Mouse (Mus musculus): ENCODE measurements around the gene Alg12.

The Alg12 gene

DNA sequence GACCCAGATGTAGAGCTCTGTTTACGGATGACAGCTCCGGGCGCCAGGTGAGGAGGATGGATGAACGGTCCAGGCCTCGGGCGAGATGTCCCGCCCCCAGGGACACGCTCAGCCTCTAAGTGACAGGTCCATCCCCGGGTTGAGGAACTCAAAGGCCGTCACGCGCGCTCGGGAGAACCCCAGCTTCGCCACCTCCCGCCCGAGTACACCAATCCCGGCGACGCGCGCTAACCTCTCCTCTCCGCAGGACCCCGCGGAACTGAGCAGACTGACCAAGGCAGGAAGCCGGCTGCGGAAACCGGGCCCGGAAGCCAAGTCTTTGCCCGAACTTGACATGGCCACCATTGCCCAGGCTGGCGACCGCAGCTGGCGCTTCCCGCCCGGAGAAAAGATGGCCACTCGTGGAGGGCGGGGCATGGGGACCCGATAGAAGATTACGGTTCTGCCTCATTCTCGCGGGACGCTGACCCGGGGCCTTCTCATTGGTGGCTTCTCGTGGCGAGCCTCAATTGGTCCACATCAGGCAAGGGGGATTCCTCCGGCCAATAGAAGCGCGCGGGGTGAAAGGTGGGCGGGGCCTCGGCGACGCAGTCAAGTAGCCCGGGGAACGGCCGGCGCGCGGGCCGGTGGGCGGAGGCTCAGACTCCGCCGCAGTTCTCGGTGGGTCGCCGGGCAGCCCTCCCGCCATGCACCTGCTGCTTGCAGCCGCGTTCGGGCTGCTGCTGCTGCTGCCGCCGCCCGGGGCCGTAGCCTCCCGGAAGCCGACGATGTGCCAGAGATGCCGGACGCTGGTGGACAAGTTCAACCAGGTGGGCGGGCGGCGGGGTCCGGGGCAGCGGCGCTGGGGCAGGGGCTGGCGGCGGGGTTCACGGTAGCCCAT lies at the start of gene Alg12, which contains the start of gene Creld2:
Gene Alg12 (minus strand): TSS at position 293 of the 880 bp plus-strand sequence.
Gene Creld2 (plus strand): TSS at position 621 of the 880 bp plus-strand sequence.
- peak; percentile 99 for DNase-seq (ENCODE audit: low read depth)

DNA sequence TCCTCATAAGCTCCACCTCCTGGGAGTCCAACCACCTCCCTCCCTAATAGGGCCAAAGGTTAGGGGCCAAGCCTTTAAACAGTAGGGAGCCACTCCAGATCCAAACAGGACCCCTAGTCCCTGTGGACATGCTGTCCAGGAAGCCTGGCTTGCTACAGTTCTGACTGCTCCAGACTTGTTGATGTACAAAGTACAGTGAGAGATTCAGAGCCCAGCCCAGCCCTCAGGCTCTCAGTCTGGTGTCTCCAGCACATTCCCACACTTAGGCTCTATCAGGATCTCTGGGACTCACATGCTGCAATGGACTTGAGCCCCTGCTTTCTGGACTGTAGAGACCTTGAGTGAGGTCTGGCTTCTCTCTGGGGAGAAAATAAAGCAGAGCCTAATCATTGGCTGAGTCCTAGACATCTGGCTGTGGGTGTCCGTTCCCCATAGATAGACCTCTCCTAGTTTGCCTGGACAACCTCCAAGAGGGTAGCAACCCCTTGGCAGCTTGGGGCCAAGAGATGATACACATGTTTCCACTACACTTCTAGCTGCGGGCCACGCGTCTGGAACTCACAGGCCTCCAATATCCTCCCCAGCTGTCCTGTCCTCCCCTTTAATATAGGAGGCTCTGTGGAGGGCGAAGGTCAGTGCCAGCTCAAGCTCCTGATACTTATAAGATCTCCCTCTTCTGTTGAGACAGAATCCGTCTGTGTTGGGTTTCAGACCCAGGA lies 49.1 kb upstream of the Alg12 start:
- no peak for DNase-seq (ENCODE audit: low read depth)

DNA sequence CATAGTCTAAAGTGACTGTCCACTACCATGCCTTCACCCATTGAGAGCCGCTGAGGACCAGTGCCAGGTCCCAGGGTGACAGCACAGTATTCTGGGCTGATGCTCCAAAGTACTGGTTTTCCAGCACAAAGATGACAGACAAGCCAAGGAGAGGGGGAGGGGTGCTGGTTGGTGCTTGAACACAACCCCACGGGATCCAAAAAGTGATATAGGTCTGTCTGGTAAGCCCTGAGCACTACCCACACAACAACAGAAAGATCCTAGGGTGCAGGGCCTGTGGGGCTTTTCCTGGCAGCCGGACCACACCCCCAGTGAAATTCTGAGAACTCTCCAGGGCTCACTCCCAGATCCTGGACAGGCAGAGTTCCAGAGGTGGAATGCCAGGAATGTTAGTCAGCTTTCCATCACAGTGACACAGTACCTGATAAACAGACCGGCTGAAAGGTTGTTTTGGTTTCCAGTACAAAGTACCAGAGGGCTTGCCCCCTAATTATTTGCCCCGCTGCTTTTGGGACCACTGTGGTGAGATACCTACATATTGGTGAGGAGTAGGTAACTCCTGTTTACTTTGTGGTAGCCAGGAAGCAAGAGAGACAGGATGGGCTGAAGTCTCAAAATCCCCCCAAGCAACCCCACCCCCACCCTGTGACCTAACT lies 48.4 kb upstream of the Alg12 start:
- DNase-seq (ENCODE audit: low read depth), result peak; percentile 42

DNA sequence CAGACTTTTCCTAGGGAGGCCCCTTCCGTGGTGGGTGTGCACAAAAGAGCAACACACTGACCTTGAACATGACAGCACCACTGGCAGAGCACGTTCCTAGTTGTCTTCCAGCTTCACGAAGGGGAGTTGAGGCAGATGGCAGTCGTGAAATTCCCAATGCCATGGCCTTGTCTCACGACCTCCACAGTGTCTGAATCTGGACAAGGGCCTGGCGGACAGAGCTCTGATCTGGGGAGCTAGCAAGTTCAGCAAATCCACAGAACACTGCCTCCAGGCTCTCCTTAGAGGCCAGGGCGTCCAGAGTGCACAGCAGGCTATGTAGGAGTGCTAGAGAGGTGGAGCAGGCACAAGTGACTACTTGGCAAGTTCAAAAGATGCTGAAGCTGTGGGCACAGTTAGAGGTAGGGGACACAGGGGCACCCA lies 47.8 kb upstream of the Alg12 start:
- no peak for DNase-seq (ENCODE audit: low read depth)

DNA sequence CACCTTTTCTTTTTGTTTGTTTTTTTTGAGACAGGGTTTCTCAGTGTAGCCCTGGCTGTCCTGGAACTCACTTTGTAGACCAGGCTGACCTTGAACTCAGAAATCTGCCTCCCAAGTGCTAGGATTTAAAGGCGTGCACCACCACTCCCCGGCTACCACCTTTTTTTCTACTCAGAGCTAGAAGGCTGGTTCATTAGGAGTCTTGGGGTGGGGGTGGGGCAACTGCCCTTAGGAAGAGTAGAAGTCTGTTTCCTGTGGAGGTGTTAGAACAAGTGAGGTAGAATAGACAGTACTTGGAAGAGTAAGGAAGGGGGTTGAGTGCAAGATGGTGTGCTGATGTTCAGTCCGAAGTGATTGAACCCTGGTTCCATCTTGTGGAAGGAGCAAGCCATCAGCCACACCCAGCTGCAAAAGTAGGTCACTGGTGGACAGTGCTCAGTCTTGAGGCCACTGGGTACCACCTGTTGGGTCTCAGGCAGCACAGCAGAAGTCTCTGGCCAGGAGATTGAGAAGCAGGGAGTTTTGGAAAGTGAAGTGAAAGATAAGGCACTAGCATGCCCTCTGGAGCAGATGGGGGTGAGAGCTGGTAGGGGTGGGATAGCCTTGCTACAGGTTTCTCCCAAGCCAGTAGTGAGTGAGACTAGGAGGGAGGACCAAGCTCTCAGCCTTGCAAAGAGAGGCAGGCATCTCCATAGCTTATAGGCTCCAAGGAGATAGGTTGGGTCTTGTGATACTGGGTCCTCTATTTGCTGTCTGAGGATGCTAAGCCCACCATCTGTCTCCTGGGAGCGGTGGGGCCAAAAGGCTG lies 47.0 kb upstream of the Alg12 start:
- no peak for DNase-seq (ENCODE audit: low read depth)

DNA sequence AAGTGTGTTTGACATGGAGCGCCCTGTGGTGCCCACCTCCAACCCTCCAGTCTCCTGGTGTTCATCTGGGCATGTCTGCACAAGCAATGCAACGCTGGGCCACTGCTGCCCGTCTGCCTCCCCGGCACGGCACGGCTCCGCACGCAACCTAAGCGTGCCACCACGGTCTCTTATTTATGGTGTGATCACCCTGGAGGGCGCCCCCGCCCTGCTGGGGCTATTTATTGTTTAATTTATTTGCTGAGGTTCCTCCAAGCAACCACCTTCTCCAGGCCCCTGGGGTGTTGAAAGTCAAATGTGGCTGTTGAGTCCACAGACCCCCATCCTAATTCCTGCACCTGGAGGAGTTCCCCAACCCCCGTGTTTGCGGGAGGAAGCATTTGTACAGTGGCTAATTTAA lies 45.9 kb upstream of the Alg12 start:
- no peak for DNase-seq (ENCODE audit: low read depth)

DNA sequence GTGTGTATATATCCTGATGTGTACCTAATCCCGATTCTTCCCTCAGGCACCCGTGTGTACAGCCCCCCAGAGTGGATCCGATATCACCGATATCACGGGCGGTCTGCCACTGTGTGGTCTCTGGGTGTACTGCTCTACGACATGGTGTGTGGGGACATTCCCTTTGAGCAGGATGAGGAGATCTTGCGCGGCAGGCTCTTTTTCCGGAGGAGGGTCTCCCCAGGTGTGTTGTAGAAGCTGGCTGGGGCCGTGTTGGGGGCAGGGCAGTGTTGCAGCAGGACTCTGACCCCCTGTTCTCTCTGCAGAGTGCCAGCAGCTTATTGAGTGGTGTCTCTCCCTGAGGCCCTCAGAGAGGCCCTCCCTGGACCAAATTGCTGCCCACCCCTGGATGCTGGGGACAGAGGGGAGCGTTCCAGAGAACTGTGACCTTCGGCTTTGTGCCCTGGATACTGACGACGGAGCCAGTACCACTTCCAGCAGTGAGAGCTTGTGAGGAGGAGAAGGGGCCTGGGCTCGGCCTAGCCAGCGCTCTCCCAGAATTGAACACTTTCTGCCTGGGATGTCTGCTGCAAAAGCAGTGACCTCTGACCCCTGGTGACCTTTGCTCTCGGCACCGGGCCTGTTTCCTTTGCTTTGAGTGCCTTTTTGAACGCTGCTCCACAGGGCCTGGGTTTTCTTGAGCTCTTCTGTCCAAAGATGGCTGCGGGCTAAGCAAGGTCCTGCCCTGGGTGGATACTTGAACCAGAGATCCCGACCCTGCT lies 45.3 kb upstream of the Alg12 start:
- DNase-seq (ENCODE audit: low read depth), result no peak

DNA sequence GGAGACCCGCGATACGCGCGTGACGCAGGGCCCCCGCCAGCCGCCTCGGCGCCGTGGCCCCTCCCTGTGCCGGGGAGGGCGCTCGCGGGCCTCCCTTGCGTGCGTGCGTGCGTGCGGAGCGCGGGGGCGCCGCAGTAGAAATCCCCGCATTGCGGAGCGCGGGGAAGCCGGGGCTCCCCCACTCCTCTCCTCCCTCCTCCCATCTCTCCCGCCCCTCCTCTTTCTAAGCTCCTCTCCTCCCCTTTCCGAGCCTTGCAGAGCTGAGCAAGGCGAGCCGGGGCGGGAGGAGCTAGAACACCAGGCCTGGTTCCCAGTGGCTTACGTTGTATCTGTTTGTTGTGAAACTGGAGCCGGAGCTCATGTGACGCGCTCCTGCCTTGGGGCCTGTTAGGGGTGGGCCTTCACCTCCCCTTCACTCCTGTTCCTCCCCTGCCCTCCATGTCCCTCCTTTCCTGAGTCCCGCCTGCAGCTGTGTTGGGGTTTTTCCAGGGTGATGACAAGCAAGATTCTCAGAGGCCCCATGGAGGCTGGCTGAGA lies 44.6 kb upstream of the Alg12 start:
- peak; percentile 92 for DNase-seq (ENCODE audit: low read depth)

DNA sequence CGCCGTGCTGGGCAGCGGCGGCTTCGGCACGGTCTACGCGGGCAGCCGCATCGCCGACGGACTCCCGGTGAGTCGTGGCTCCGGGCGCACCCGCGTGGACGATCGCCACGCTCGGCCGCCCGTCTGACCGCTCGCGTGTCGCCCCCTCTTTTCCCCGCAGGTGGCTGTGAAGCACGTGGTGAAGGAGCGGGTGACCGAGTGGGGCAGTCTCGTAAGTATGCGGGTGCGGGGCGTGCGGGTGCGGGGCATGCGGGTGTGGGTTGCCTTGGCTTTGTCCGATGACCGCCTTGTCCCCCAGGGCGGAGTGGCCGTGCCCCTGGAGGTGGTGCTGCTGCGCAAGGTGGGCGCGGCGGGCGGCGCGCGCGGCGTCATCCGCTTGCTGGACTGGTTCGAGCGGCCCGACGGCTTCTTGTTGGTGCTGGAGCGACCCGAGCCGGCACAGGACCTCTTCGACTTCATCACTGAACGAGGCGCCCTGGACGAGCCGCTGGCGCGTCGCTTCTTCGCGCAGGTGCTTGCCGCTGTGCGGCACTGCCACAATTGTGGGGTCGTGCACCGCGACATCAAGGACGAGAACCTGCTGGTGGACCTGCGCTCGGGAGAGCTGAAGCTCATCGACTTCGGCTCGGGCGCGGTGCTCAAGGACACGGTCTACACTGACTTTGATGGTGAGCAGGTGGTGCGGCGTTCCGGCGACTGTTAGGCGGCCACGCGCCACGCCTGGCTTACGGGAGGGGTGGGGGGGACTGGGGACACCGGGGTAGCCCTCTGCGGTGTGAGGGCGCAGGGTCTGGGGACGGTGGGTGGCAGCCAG lies 44.0 kb upstream of the Alg12 start:
- no peak for DNase-seq (ENCODE audit: low read depth)

DNA sequence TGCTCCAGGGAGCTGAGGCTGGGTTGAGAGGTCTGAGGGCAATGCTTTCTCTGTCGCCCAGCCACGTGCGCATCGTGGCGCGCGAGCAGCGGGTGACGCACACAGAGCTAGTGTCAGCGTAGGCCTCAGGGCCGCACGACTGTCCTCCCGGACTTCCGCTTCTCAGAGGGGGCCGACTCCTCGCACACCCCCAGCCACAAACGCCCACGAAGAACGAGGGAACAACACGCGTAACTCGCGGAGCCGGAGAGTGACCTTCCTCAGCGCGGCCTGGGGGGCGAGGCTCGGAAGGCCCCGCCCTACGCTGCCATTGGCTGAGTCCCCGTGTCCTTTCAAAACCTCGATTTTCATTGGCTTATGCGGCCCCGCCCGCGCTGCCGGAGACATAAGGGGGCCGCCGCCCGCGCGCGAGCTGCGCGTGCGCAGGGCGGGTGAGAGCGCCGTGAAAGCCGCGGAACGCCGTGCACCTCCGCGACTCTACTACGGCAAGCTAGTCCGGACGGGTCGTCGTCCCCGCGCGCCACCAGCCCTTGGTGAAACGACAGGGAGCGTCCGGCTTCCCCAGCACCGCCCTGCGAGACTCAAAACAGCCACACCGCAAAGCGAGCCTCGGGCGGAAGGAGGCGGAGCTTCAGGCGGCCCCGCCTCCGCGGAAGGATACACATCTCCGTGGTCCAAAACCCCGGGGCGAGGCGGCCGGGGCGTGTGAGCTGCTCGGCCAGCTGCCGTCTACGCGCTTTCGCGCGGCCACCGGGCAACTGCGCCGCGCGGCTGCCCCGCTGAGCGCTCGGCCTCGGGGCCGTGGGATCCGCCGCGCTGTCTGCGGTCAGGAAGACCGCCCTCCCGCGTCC lies 42.9 kb upstream of the Alg12 start, which contains the start of gene Pim3:
Gene Pim3 (plus strand): TSS at position 415 of the 851 bp plus-strand sequence.
- DNase-seq (ENCODE audit: low read depth), result peak; percentile 98

DNA sequence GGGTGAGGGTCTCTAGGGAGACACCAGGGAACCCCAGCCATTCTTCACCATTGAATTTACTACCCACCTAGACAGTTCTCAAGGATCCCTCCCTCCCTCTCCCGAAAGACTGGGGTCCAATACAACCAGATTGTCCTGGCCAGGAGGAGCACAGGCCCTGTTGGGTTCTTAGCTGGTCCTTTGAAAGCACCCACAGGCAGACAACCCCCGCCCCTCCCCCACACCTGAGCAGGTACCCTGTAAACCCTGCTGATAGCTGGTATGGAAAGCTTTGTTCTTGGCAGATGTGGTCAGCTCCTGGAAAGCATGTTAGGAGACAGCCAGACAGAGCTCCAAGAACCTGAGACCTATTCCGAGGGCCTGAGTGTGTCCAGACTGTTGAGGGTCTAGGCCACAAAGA lies 41.7 kb upstream of the Alg12 start:
- DNase-seq (ENCODE audit: low read depth), result no peak

DNA sequence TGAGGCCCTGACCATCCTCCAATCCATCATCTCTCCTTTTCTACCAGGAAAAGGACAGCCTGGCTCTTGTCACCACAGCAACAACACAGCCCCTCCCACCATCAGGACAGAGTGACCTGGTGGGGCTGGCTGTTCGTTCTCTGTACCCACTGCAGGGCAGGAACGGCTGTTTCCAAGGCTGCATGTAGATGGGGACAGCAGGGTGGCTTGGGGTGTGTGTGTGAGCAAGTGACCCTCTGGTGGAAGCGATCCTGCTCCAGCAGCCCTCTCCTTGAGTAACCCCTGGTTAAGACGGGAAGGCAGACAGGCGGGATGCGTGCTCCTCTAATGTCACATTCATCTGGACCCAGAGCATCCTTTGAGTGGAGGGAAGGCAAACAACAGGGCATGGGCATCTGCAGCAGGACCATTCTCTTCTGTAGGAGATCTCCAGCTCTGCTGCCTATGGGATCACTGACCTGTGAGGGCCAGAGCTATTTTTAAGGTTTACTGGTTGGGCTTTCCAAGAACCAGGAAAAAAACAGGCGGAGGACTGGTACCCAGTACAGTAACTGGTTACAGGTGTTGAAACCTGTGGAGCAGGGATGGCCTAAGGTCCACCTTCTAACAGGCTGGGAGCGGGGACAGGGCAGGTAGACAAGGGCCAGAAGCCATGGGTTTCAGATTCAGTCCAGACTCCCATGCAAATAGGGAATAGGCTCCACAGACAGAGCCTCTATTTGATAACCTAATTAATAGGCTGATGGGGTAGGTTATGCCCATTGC lies 40.3 kb upstream of the Alg12 start:
- no peak for DNase-seq (ENCODE audit: low read depth)

DNA sequence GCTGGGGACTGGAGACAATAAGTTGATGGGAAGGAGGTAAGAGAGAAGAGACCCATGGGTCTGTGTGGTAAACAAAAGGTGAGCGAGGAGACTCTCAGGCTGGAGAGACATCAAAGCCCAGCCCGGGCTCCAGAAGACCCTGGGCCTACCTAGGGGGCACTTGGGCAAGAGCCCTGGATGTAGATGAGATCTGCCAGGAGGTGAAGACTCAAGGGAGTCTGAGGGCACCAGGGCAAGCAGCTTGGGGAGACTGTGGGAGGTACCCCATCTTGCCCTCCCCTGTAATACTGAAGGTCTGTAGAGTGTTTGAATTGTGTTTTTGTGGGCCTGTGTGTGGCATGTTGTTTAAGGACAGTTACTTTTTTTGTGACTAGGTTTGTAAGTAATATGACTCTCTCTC lies 39.6 kb upstream of the Alg12 start:
- no peak for DNase-seq (ENCODE audit: low read depth)

DNA sequence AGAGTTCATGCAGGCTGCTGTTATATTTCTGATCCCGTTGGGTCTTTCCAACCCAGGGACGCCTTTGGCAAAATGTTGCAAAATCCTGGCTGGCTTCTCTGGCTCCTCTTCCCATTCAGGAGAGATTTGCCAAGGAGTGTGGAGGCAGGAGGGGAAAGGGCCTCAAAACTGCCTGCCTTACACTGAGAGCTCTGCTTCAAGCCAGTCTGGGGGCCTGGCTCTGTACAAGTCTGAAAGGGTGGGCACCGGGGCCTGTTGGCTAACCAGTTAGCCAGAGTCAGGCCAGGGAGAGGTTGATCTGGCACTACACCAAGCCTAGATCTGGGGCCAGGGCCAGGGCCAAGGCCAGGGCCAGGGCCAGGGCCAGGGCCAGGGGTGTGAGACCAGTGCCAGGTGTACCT lies 39.0 kb upstream of the Alg12 start:
- DNase-seq (ENCODE audit: low read depth), result no peak

DNA sequence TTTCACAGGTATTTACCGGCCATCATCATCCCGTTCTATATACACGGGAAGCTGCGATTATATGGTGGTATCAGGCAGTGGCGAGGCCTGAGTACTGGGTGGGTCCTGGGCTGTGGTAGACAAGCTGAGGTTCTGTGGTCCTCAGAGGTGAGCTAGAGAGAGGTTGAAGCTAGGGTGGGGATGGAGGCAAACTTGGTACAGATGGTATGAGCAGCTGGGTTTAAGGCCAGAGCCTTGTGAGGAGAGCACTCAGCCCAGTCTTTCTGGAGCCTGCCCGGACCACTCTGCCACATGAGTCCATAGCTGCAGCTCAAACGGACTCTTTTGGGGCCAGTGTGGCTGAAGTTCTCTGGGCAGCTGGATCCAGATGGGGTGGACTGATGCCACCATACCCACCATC lies 38.2 kb upstream of the Alg12 start:
- DNase-seq (ENCODE audit: low read depth), result no peak

DNA sequence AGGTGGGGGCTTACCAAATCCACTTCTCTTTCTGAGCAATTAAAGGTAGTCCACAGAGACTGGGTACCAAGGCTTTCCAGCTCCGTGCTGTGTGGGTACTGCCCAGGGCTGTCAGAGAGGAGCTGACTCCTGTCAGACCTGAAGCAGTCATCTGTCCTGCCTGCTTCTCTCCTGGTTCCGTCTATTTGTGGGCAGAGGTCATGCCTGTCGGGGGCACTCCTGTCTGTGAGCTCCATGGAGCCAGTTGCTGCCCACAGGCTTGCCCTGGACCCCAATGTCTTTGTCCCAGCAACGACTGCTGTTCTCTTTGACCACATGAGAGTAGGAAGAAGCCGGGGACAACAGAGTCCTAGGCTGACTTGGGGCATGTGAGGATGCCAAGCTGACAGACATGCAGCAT lies 37.5 kb upstream of the Alg12 start:
- no peak for DNase-seq (ENCODE audit: low read depth)

DNA sequence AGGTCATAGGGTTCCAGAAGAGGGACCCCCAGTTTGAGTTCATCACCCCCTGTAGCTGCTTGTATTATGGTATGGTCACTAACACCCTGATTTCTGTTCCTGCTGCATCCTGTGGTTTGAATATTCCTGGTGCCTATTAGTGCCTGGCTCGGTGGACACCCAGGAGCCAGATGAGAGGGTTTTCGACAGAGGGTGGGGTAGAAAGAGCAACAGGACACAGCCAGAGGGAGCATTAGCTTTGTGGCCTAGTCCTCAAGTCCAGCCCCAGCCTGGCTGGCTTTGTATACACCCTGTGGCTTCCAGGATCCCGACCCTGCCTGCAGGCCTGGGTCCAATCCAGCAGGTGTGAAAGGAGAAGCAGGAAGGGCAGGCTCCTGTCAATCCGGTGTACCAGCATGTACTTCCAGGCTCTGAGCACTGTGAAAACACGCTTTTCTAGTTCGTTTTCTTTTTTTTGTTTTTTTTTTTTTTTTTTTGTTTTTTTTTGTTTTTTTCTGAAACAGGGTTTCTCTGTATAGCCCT lies 36.8 kb upstream of the Alg12 start:
- DNase-seq (ENCODE audit: low read depth), result no peak

All from induced T-regulatory cell, adult 2 months (primary cell).